Mouse (Mus musculus) left cerebral cortex, adult 8-10 months (tissue): ENCODE measurements around the gene Ccnl1. TPM values are rescaled to one million over a fixed set of nuclear protein-coding genes. Genes with fewer than 3 reads are reported as not detected.

ENCODE experiments used
- DNase-seq, 2 experiments: peaks; one replicate each; pipeline ENCODE4 v3.0.0; 2022; ENCODE audit warnings: low spot score in 2 of 2
- total RNA-seq, 4 experiments: library from RNA; stranded (reverse); gene quantifications; 2 replicates each; pipeline ENCODE4 v1.2.4; 2022

The Ccnl1 gene
- total RNA-seq, 4 experiments from 2014 or later: 50.2 to 57.0 (median 52.7) TPM

- DNase-seq: no peak
Measured at GRCm38 (mm10) chr3:65927101-65927501, 30.9 kb downstream of the Ccnl1 start.

GRCm38 (mm10) chr3:65926426-65926825 is 31.6 kb downstream of the Ccnl1 start:
- no peak for DNase-seq

- DNase-seq: no peak
Measured at GRCm38 (mm10) chr3:65925058-65925740, 32.9 kb downstream of the Ccnl1 start.

GRCm38 (mm10) chr3:65922420-65922819 is 35.6 kb downstream of the Ccnl1 start:
- DNase-seq: no peak

GRCm38 (mm10) chr3:65921671-65922070 is 36.4 kb downstream of the Ccnl1 start:
- no peak for DNase-seq

GRCm38 (mm10) chr3:65919016-65919415 is 39.0 kb downstream of the Ccnl1 start:
- no peak for DNase-seq

GRCm38 (mm10) chr3:65912928-65913327 is 45.1 kb downstream of the Ccnl1 start:
- no peak for DNase-seq

GRCm38 (mm10) chr3:65912217-65912616 is 45.8 kb downstream of the Ccnl1 start:
- DNase-seq: no peak

GRCm38 (mm10) chr3:65911265-65911664 is 46.8 kb downstream of the Ccnl1 start:
- DNase-seq: no peak

GRCm38 (mm10) chr3:65909454-65909853 is 48.6 kb downstream of the Ccnl1 start:
- DNase-seq: no peak

GRCm38 (mm10) chr3:65907536-65907935 is 50.5 kb downstream of the Ccnl1 start:
- no peak for DNase-seq

GRCm38 (mm10) chr3:65905281-65906169 is 52.5 kb downstream of the Ccnl1 start:
- DNase-seq: no peak

- no peak for DNase-seq
Measured at GRCm38 (mm10) chr3:65904711-65905110, 53.3 kb downstream of the Ccnl1 start.

GRCm38 (mm10) chr3:65904106-65904505 is 53.9 kb downstream of the Ccnl1 start:
- no peak for DNase-seq

- no peak for DNase-seq
Measured at GRCm38 (mm10) chr3:65898598-65899278, 59.3 kb downstream of the Ccnl1 start.

GRCm38 (mm10) chr3:65897233-65897993 is 60.6 kb downstream of the Ccnl1 start:
- no peak for DNase-seq
